Mouse (Mus musculus) liver, adult (tissue): ENCODE data around the gene Abraxas2.

Experiments used
- GATA4 ChIP-seq: IDR thresholded peaks from 2 replicates; pipeline ENCODE4 v1.6.1; 2014; ENCODE audit warnings: mild to moderate bottlenecking, low read length; ENCODE audit not compliant: insufficient replicate concordance

Abraxas2 gene

DNA sequence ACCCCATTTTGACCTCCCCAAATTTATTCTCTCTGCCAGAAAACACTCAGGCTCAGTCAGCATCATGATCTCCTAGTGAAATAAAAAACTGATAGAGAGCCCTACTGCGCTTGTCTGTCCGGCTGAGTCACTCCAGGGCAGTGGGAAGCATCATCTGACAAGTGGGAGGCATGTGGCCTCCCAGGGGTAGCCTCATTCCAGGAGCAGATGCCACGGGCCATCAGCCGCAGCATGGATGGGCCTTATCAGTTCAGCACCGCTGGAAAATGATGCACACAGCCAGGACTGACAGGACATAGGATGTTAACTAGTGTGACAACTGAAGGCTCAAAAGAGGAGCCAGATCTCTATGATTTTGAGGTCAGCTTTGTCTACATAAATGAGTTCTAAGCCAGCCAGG, 17.7 kb upstream of the Abraxas2 start:
- no peak for TF ChIP-seq GATA4

DNA sequence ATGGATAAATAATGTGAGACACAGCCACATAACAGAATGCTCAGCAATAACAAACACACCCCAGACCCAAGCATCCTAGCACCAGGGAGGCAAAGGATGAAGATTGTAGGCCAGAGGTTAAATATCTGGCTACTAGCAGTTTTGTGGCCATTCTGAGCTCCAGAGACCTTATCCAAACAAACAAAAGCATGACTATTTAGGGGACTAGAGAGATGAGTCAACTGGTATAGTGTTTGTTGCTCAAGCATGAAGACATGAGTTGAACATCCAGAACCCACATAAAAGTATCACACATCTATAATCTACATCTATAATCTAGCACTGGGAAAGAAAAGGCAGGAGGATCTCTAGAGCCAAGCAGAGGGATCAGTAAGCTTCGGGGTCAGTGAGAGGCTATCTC, 16.6 kb upstream of the Abraxas2 start:
- no peak for TF ChIP-seq GATA4

DNA sequence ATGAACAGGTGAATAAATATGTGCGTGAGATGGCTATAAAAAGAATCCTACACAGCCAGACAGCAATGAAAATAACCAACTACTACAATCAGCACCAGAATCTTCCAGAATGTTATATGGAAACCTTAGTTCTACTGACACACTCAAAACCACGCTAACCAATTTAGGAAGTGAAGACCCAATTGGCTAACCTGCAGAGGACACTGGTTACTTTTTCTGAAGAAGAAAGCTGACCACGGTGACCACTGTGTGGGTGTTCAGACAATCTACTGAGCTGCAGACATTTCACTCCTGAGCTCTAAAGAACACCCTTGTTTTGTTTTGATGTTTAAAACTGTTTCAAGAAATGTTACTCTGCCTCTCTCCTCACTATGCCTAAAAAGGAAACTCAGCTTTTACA, 15.9 kb upstream of the Abraxas2 start:
- TF ChIP-seq GATA4, result no peak

DNA sequence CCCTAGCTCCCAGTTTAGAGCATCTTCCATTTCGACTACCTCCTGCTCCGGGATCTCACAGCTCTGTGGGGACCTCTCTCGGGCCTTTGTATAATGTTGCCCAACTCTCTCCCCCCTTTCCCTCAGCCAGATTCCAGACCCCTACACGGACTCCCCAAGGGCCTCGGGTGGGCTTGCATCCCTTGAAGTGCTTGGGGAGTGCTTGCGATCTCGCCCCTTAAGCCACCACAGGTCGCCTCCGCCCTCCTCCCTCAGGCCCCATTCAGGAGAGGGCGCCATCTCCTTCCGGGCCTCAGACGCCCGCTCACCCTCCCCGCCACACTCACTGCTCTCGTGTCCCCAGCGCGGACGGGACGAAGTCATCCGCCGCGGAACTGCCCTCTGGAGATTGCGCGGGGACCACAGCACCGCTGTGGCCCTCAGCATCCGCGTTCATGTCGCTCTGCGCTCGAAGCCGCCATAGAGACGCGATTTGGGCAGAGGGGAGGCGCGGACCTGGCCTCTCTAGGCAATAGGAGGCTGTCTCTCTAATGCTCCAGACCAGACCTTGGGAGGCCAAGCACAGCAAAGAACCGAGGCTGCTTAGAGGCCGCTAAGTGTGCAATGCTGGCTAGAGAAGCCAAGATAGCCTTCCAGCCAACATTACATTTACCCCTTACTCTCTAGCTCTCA, 6.7 kb upstream of the Abraxas2 start, which contains the start of gene Eef1akmt2:
TSS of gene Eef1akmt2 (minus strand) at position 501 of the 672 bp plus-strand sequence.
- peak; percentile 68; the same call in 1 of the 2 replicates for TF ChIP-seq GATA4

DNA sequence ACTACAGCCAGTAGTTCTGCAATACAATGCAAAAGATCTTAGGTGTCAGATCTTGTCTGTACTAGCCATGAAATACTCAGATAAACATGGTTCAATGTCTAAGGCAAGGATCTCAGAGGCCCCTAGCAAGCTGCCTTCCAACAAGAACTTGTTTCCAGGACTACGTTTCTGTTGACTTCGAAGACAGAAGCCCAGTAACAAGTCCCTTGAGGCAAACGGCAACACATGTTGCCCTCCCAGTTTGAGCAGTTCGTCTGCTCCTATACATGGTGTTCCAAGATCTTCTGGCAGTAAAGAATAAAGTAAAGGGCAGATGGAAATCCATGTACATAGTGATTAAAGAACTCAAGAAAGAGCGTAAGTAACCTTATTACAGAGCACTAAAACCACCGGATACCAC, 5.7 kb upstream of the Abraxas2 start:
- no peak for TF ChIP-seq GATA4

DNA sequence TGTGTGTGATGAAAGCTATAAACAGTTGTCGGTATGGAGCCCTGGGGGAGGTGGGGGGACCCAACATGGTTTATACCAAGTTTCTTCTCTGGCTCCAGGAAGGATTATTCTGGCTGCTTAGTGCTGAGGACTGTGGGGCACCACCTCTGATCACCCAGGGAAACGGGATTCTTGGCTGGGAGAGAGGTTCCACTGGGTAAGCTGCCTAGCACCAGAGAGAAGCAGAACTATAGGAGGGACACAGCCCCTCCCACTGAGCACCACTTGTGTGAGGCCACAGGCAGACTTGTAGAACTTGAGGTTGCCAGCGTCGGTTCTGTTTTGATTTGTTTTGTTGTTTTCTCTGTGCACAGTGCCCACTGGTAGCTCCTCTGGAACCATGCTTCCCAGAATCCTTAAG, 5.1 kb upstream of the Abraxas2 start:
- no peak for TF ChIP-seq GATA4

DNA sequence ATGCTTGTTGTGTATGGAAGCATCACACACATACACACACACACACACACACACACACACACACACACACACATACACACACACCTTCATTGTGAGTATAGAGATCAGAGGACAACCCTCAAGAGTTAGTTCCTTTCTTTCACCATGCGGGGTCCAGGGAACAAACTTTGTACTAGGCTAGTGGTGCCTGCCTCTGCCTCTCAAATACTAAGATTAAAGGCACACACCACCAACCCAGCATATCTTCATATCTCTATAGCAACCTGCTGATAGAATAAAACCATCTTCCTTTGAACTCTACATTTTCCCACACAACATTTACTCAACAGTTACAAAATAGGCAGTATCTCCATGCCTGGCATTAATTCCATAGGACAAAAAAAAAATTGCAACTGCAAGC, 2.9 kb upstream of the Abraxas2 start:
- TF ChIP-seq GATA4, result no peak

DNA sequence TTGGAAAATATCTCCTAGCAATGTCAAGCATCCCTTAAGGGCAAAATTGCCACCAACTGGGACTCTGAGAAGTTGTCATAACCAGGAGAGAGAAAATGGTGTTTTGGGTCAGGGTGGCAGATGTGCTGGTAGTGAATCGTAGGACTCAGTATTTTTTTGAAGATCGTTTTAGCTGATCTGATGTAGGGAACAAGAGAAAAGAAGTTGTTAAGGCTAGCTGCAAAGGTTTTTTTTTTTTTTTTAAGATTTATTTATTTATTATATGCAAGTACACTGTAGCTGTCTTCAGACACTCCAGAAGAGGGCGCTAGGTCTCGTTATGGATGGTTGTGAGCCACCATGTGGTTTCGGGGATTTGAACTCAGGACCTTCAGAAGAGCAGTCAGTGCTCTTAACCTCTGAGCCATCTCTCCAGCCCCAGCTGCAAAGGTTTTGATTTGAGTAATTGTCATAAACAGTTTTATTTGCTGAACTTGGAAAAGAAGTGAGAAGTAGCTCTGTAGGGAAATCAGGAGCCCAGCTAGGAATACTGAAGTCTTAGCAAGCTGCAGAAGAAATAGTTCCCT, 899 bp upstream of the Abraxas2 start:
- TF ChIP-seq GATA4, result no peak

DNA sequence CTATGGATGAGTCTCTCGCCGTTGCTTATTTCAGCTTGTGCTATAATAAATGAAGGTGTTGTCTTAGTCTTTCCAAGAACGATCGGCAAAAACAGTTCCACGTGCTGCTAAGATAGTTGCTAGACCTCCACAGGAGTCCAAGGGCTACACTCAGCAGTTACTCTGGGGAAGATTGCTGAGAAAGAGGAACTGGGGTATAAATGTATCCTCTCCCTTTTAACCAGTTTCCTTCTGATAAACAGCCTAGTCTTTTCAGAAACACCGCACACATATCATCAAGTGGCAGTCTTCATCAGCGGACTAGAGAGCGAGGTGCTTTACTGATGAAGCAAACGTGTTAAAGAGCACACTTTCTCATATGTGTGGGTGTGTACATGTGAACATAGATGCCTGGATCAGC, 7.3 kb downstream of the Abraxas2 start:
- TF ChIP-seq GATA4, result no peak

DNA sequence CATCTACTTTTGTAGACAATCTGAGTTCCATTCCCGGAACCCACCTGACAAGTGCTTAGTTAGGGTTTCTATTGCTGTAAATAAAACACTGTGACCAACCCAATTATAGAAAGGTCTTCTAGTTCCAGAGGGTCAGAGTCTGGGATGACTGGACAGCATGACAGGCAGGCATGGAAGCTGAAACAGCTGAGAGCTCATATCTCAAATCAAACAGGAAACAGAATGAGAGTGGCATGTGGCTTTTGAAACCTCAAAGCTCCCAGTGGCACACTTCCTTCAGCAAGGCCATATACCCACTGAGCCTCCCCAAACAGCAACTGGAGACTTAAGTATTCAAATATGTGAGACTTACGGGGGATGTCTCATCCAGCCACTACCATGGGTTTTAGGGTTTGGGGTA, 14.0 kb downstream of the Abraxas2 start:
- no peak for TF ChIP-seq GATA4

DNA sequence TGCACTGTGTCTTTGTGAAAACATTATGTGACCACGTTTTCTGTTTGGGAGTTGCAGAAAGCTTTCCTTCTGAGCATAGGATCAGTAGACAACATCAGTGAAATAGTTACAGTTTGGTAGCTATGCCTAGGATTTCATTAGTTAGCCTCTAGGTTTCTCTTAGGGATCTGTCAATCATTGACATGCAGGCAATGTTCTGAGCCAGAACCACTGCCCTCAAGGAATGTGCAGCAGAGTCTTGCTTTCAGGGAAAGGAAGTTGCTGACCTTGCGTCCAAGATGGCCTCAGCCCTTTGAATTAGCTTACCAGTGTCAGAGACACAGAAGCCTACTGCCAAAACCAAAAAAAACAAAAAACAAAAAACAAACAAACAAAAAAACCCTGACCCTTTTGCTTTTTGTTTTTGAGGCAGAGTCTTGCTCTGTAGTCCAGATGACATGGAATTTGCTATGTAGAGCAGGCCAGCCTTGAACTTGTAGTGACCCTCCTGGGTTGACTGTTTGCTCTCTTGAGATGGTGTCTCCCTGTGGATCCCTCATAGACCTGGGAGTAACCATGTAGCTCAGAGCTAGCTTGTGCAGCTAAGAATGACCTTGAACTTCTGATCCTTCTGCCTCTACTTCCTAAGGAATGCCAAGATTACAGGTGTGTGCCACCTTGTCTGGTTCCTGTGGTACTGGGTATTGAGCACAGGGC, 16.5 kb downstream of the Abraxas2 start:
- no peak for TF ChIP-seq GATA4

DNA sequence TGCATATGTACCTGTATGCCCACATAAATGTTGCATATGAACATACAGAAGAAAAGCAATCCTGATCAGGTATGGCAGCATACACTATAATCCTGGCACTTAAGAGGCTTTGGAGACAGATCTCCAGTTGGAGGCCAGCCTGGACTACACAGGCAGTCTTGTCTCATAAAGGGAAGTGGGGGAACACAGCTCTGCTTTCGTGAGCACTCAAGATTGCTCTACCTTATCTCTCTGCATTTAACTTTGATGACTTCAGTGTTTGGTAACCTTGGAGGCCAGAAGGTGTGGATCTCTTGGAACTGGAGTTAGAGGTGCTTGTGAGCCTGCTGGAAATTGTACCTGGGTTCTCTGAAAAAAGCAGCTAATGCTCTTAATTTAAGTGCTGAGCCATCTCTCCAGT, 21.3 kb downstream of the Abraxas2 start:
- TF ChIP-seq GATA4, result no peak

DNA sequence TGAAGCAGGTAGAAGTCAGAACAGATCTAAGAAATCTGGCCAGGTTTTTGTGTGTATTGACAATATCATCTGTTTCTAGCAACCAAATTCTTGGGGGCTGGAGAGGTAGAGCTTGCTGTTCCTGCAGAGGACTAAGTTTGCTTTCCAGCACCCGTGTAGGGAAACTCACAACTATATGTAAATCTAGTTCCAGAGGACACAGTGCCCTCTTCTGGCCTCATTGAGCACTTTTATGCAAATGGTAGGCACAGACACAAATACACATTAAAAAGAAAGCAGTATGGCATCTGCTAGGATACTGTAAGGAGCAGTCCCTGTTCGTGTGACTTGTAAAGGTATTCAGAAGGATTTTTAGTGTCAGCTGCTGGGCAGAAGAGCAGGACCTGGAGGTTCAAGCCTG, 23.3 kb downstream of the Abraxas2 start:
- TF ChIP-seq GATA4, result no peak

DNA sequence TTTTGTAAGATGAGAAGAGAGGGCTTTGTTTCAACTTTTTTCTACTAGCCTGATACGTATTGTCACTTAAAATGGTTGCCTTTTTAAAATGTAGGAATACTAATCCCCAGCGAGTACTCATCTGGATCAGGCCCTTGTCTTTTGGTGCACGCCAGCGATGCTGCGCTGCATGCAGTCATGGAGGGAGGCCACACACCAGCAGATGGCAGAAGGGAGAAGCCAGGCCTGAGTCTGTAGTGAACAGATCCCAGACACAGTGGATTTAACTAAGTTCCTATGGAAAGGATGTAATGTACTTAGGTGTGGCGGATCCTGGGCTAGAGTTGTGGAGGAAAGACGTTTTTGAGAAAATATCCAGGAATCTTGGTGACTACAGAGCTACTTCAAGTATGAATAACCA, 25.0 kb downstream of the Abraxas2 start:
- no peak for TF ChIP-seq GATA4

DNA sequence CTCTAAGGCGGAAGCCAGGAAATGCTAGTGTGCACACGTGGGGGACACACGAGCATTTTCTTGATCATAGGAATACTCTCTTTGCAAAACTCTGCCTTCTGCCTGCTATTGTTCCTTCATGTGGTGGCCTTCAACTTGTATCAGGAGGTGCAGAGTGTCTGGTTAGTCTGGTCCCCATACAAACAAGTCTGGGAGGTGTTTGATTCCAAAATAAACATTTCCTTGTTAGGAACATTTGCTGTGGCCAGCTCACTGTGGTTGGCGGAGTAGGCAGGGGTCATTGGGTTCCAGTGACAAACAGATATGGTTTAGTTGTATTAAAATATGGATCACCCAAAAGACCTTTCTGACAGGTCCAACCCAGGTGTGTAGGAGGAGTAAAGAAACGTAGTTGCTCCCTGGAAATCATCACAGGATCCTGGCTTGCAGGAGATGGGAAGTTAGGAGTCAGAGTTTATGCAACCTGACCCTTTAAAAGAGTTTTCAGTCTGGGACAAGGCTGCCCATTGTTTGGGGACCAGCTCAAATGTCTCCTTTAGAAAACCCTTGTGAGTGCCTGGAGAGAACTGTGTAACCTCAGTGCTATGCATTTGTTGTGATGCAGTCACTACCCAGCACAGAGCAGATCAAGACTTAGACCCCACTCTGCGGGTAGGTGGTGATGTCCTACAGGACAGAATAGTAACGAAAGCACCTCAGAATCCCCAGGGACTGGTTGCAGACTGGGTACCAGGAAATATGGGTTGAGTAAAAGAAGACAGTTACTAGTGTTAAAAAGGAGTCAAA, 28.2 kb downstream of the Abraxas2 start:
- no peak for TF ChIP-seq GATA4

DNA sequence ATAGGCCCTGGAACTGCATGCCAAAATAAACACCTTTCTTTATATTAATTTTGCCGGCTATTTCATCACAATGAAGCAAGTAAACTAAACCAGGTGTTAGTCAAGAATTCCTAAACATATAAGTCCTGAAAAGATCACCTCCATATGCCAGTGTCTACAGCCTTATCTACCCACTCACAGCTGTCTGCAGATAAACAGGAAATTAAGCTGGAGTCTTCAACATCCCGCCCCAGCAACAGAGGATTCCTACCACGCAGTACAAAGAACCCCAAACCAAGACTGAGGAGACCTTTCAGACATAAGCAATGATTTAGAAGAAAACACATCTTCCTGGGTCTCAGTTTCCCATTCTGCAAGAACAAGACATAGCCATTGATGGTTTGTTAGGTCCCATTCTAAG, 29.0 kb downstream of the Abraxas2 start:
- TF ChIP-seq GATA4, result no peak
